Mouse (Mus musculus) intestine, embryonic 14.5 days (tissue): Measurements from ENCODE around the gene Paf1. TPM values are rescaled to one million over a fixed set of nuclear protein-coding genes. Genes with fewer than 3 reads are reported as not detected.

Experiments used
- ATAC-seq: fragments of 200-750 bp; cut with Nextera tagmentation; replicated peaks from 2 replicates; pipeline ENCODE4 v1.8.0; 2017; ENCODE audit warnings: low read depth, moderate number of reproducible peaks, moderate TSS enrichment, moderate library complexity; ENCODE audit not compliant: low FRiP score, low TSS enrichment
- DNase-seq: peaks from one replicate; pipeline ENCODE4 v3.0.0-alpha.2; 2018; ENCODE audit warnings: low spot score
- H3K27ac ChIP-seq: fragments of 300-500 bp; sonication (generic); 2 replicates; pipeline ENCODE4 v1.5.1; 2014; ENCODE audit warnings: low read depth, mild to moderate bottlenecking, control low read depth
- H3K27me3 ChIP-seq: fragments of 300-500 bp; sonication (generic); replicated peaks from 2 replicates; pipeline ENCODE4 v1.6.1; 2014; ENCODE audit warnings: low read length, control low read depth; ENCODE audit not compliant: control insufficient read depth, insufficient read depth
- H3K36me3 ChIP-seq: fragments of 300-500 bp; sonication (generic); 2 replicates; pipeline ENCODE4 v1.6.1; 2014; ENCODE audit warnings: low read length, control low read depth; ENCODE audit not compliant: control insufficient read depth, insufficient read depth
- H3K4me1 ChIP-seq: fragments of 300-500 bp; sonication (generic); replicated peaks from 2 replicates; pipeline ENCODE4 v1.6.1; 2014; ENCODE audit warnings: low read length, control low read depth, mixed read lengths; ENCODE audit not compliant: control insufficient read depth, insufficient read depth
- H3K4me2 ChIP-seq: fragments of 300-500 bp; sonication (generic); 2 replicates; pipeline ENCODE4 v1.6.1; 2014; ENCODE audit warnings: low read length
- H3K4me3 ChIP-seq: fragments of 300-500 bp; sonication (generic); 2 replicates; pipeline ENCODE4 v1.5.1; 2014; ENCODE audit warnings: low read depth, low read length, control low read depth, mixed read lengths
- H3K9ac ChIP-seq: fragments of 300-500 bp; sonication (generic); 2 replicates; pipeline ENCODE4 v1.6.1; 2014; ENCODE audit warnings: mild to moderate bottlenecking, low read length
- H3K9me3 ChIP-seq: fragments of 300-500 bp; sonication (generic); 2 replicates; pipeline ENCODE4 v1.6.1; 2016; ENCODE audit warnings: low read length, control low read depth; ENCODE audit not compliant: control insufficient read depth
- WGBS: fragments of 180-500 bp; shearing (Covaris S2); extraction: QIAGEN DNeasy Blood & Tissue Kit; methylation state at CpG from one replicate; pipeline ENCODE4 v1.1.7; 2014; 5-methylcytosine and 5-hydroxymethylcytosine counted together
- polyA plus RNA-seq: library from polyadenylated mRNA; unstranded; fragments of >200 nt; fragmentation: Nextera tagmentation; extraction: Ambion mirVana; gene quantifications from 2 replicates; pipeline ENCODE4 v1.2.1, GENCODE M21; 2014

The Paf1 gene
- polyA plus RNA-seq, 1 experiment from 2014 or later: 64.4 TPM

DNA sequence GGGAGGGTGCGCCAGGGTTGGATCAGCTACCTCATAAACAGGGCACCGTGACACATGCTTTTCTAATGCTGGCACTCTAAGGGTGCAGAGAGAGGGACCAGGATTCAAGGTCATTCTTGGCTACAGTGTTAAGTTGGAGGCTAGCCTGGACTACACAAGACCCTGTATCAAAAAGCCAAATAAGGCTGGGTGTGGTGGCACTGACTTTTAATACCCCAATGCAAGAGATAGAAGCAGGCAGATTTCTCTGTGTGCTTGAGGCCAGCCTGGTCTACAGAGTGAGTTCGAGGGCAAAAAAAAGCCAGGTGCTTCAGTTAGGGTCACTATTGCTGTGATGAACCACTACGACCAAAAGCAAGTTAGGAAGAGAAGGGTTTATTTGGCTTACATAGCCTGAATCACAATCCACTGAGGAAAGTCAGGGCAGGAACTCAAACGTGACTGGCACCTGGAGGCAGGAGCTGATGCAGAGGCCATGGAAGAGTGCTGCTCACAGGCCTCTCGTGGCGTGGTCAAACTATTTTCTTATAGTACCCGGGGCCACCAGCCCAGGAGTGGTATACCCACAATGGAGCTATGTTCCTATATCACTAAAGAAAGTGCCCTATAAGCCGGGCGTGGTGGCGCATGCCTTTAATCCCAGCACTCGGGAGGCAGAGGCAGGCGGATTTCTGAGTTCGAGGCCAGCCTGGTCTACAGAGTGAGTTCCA, 49.2 kb downstream of the Paf1 start:
- Histone ChIP-seq H3K4me3 (no peak overlapping the region), H3K9me3 (no peaks in the 10 kb centered on the region), H3K36me3 (no peaks in the 10 kb centered on the region), H3K4me2 (no peak overlapping the region), H3K9ac (no peak overlapping the region), H3K4me1 (no peaks in the 10 kb centered on the region), H3K27ac (no peak overlapping the region), H3K27me3 (no peaks in the 10 kb centered on the region)
- DNase-seq: no peak
- WGBS: 90% methylated on average over 14 of the region's 14 CpGs
- ATAC-seq: no peak

DNA sequence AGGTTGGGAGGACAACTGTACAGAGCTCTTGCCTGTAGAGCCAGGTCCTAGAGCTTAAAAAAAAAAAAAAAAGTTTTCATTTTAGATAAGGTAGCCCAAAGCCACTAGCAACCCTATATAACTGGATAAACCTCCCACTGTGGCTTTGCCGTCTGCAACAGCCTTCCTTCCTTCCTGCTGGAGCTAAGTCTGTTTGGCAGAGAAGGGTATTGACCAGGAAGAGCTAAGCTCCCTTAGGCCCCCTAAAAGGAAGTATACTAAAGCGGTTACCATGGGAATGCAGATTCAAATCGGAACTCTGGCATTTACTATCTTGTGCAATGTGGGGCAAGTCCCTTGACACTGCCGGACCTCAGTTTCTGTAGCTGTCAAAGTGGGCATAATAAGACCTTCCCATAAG, 49.9 kb downstream of the Paf1 start:
- Histone ChIP-seq H3K4me1 (no peaks in the 10 kb centered on the region), H3K36me3 (no peaks in the 10 kb centered on the region), H3K9ac (no peak overlapping the region), H3K4me3 (no peak overlapping the region), H3K9me3 (no peaks in the 10 kb centered on the region), H3K27ac (no peak overlapping the region), H3K27me3 (no peaks in the 10 kb centered on the region), H3K4me2 (no peak overlapping the region)
- DNase-seq (no peak), ATAC-seq (no peak)
- 38% methylated on average over 4 of the region's 4 CpGs for WGBS

DNA sequence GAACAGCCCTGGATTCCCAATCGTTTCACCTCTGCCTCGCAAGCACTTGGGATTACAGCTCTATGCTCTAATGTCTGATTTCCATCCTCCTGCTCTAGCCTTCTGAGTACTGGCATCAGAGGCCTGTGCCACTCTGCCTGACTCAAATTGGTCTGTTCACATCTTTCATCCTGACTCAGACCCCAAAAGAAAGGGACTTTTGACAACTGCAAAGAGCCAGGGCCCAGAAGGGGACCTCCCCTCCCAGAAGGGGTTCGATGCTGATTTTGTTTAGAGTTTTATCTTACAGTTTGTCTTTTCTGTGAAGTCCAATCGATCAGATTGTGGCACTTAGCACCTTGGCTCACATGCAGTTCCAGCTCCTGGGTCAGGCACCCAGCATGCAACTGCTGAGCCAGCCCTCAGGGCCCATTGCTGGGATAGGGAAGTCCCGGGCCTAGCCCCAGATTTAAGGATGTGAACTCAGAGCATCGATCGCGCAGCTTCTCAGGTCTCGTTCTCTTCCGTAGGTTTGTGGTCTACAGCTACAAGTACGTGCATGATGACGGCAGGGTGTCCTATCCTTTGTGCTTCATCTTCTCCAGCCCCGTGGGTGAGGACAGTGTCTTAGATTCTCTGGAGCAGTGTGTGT, 51.7 kb downstream of the Paf1 start:
- WGBS: 83% methylated on average over 13 of the region's 13 CpGs

DNA sequence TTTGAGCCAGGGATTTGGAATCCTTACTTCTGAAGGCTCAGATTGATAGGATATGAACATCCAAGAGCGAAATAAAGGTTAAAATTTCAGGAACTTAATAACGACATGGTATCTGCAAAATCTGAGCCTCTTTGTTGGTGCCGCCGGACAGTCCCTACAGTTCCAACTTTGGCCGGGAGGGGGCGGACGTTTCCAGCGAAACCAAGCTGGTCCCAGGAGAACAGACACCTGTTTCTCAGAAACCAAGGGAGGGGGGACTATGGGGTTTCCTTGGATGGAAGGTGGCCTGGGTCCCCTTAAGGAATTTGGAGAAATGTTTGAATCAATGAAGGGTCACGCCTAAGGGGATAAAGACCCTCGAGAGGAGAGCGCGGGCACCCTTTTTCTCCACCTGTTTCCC, 53.7 kb downstream of the Paf1 start:
- H3K4me2 ChIP-seq: no peak overlapping the region
- H3K9me3 ChIP-seq: no peaks in the 10 kb centered on the region
- H3K9ac ChIP-seq: no peak overlapping the region
- ATAC-seq (no peak), DNase-seq (peak; percentile 98)
- H3K27me3 ChIP-seq: no peaks in the 10 kb centered on the region
- no peaks in the 10 kb centered on the region for H3K36me3 ChIP-seq
- H3K27ac ChIP-seq: no peak overlapping the region
- 8% methylated on average over 12 of the region's 12 CpGs for WGBS
- H3K4me3 ChIP-seq: no peak overlapping the region
- no peaks in the 10 kb centered on the region for H3K4me1 ChIP-seq

More for the DNA sequence above, 51.7 kb downstream of the Paf1 start:
- no peaks in the 10 kb centered on the region for H3K4me1 ChIP-seq
- DNase-seq: no peak
- H3K4me2 ChIP-seq: no peak overlapping the region
- ATAC-seq: no peak
- H3K4me3 ChIP-seq: no peak overlapping the region
- no peaks in the 10 kb centered on the region for H3K27me3 ChIP-seq
- no peaks in the 10 kb centered on the region for H3K36me3 ChIP-seq
- H3K9me3 ChIP-seq: no peaks in the 10 kb centered on the region
- H3K9ac ChIP-seq: no peak overlapping the region
- no peak overlapping the region for H3K27ac ChIP-seq

DNA sequence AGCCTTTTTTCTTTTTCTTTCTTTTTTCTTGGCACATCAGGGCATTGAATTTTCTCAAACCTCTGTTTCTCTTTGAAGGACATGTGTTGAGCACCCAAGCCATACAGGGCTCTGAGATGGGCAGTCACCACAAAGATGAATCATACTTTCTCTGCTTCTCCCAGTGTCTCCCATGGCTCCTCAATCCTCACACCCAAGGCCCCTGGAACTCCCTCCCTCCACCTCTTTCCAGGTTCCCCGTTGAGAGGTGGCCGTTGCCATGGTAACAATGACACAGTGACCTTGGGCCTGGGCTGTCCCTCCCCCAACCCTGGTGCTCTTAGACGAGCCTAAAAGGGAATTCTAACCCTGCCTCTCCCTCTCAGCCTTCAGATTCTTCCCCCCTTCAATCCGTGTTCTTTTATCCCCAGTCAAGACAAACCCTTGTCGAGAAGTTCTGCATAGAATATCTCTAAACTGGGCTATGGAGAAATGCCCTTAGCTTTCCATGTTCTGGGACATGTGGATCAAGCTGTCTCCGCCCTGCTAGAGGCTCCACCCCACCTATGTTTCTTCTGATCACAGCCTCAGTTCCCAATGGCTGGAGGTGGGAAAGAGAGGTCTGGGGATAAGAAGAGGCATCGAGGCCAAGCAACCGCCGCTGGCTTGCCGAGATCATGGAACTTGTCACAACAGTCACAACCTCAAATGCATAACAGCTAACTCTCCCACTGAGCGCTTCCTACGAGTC, 54.5 kb downstream of the Paf1 start:
- Histone ChIP-seq H3K9ac (no peak overlapping the region), H3K4me1 (no peaks in the 10 kb centered on the region), H3K4me3 (no peak overlapping the region), H3K4me2 (no peak overlapping the region), H3K9me3 (no peaks in the 10 kb centered on the region), H3K36me3 (no peaks in the 10 kb centered on the region), H3K27me3 (no peaks in the 10 kb centered on the region), H3K27ac (no peak overlapping the region)
- ATAC-seq: no peak
- no peak for DNase-seq
- 17% methylated on average over 12 of the region's 12 CpGs for WGBS

DNA sequence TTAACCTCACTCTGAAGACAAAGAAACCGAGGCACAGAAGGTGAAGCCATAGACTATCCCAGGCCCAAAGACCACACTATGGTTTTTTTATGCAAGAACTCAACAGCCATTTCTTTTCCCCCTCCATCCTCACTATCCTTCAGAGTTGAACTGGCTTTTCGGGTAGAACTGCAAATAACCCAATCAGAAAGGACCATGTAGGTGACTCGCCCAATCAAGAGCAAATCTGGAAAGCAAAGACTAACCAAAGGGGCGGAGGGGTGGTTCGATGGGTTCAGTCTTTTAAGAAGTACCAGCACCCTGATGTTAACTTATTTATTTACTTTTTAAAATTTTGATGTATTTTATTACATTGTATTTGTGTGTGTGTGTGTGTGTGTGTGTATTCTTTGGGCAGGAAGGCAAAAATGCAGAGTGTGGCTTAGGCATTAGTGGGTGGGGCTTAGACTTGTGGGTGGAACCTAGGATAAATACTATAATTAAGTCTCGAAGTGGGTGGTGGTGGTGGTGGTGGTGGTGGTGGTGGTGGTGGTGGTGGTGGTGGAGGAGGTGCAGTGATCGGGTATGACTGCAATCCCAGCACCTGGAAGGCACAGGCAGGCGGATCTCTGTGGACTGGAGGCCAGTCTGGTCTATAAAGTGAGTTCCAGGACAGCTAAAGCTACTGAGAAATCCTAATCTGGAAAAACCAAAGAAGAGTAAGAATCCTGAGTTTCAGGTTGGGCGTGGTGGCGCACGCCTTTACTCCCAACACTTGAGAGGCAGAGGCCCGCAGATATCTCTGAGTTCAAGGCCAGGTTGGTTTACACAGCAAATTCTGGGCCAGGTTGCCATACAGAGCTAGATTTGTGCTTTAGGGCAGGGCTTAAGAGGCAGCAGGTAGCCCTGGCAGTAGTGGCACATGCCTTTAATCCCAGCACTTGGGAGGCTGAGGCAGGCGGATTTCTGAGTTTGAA, 55.4 kb downstream of the Paf1 start:
- H3K9me3 ChIP-seq: no peaks in the 10 kb centered on the region
- no peak overlapping the region for H3K4me2 ChIP-seq
- ATAC-seq (no peak), DNase-seq (no peak)
- 67% methylated on average over 13 of the region's 13 CpGs for WGBS
- no peak overlapping the region for H3K9ac ChIP-seq
- H3K36me3 ChIP-seq: no peaks in the 10 kb centered on the region
- H3K4me3 ChIP-seq: no peak overlapping the region
- no peak overlapping the region for H3K27ac ChIP-seq
- peaks cover 7% of the 10 kb centered on the region for H3K4me1 ChIP-seq
- H3K27me3 ChIP-seq: no peaks in the 10 kb centered on the region

Other genes starting within 250 kb of the Paf1 start
- 47.6 and 52.5 TPM in 2 replicates for gene Fbl, start 223.2 kb upstream of the Paf1 start, polyA plus RNA-seq
- gene Dyrk1b, start 213.5 kb upstream of the Paf1 start, polyA plus RNA-seq: 10.0 and 11.9 TPM in 2 replicates
- gene Eid2, start 125.1 kb upstream of the Paf1 start, polyA plus RNA-seq: 3.2 and 3.3 TPM in 2 replicates
- 9.4 and 9.5 TPM in 2 replicates for gene Eid2b, start 115.2 kb upstream of the Paf1 start, polyA plus RNA-seq
- 0.28 TPM in 1 of 2 replicates, not detected in the other for gene Selenov, start 101.8 kb upstream of the Paf1 start, polyA plus RNA-seq
- gene Dll3, start 90.7 kb upstream of the Paf1 start, polyA plus RNA-seq: 6.4 and 6.8 TPM in 2 replicates
- 183 and 198 TPM in 2 replicates for gene Timm50, start 80.9 kb upstream of the Paf1 start, polyA plus RNA-seq
- gene Supt5, start 54.2 kb upstream of the Paf1 start, polyA plus RNA-seq: 74.5 and 78.9 TPM in 2 replicates
- gene Rps16, start 42.3 kb upstream of the Paf1 start, polyA plus RNA-seq: 1,380 and 1,495 TPM in 2 replicates
- gene Plekhg2, start 20.4 kb upstream of the Paf1 start, polyA plus RNA-seq: 54.3 and 68.4 TPM in 2 replicates
- gene Zfp36, start 12.7 kb upstream of the Paf1 start, polyA plus RNA-seq: 19.0 and 21.9 TPM in 2 replicates
- 53.3 and 60.2 TPM in 2 replicates for gene Med29, start 243 bp upstream of the Paf1 start, polyA plus RNA-seq
- 12.5 and 16.9 TPM in 2 replicates for gene Gmfg, start 44.5 kb downstream of the Paf1 start, polyA plus RNA-seq
- gene Lrfn1, start 59.0 kb downstream of the Paf1 start, polyA plus RNA-seq: 3.6 and 4.1 TPM in 2 replicates
- gene Ifnl2, start 117.5 kb downstream of the Paf1 start, polyA plus RNA-seq: not detected in 2 replicates
- gene Ifnl3, start 129.9 kb downstream of the Paf1 start, polyA plus RNA-seq: not detected in 2 replicates
- gene Sycn, start 147.9 kb downstream of the Paf1 start, polyA plus RNA-seq: 15.7 and 17.9 TPM in 2 replicates
- gene Nccrp1, start 154.3 kb downstream of the Paf1 start, polyA plus RNA-seq: not detected in 2 replicates
- gene Samd4b, start 205.2 kb downstream of the Paf1 start, polyA plus RNA-seq: 26.7 and 27.7 TPM in 2 replicates
- gene Pak4, start 205.2 kb downstream of the Paf1 start, polyA plus RNA-seq: 50.2 and 50.8 TPM in 2 replicates
- gene Acp7, start 238.4 kb downstream of the Paf1 start, polyA plus RNA-seq: not detected in 2 replicates